Mouse (Mus musculus) v-Abl transformed pro-B cells (cell line): ENCODE results near the gene Syngap1.
"Not testable (repeated sequence)": the region's sequence is repeated elsewhere in the genome, so short reads cannot be mapped to it uniquely, and the experiment has no call there.

Experiments used
- in situ Hi-C, 2 experiments: fragments of 400-800 bp; cut with MboI; formaldehyde crosslinking; loops; one replicate each; pipeline ENCODE4 v1.15.1; 2025; ENCODE audit not compliant: unreplicated experiment in 2 of 2

Syngap1 gene

DNA sequence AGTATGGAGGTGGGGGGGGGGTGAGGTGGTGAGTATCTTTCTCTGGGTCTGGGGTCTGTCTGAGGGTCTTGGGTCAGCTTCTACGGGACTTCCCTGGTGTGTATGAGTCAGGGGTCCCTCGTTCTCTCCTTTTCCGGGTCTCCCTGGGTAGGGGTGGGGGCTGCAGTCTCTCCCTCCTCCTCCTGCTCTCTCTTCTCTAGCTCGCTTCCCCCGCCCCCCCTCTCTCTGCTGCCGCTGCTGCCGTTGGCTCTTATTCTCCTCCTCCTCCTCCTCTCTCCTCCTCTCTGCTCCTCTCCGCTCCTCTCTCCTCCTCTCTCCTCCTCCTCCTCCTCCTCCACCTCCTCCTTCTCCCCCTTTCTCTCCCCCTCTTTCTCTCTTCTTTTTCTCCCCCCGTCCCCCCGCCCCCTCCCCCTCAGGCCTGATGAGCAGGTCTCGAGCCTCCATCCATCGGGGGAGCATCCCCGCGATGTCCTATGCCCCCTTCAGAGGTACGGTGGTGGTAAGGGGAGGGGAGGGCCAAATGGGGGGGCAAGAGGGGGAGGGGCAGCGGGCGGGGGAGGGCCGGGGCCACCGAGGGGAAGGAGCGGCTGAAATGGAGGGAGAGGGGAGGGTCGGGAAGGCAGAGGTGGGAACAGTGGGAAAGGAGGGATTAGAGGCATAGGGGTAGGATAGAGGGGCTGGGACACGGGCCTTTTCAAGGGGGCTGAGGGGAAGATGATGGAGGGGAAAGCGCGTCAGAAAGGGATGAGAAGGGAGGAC, at the start of gene Syngap1:
Gene Syngap1, plus strand, starts transcription at position 223 of the 759 bp plus-strand sequence.
- in situ Hi-C loops: loop anchor here in 1 of 2 experiments (5.0 kb wide), 1 partner anchor 41 kb away; no protein-coding TSS in a partner anchor

DNA sequence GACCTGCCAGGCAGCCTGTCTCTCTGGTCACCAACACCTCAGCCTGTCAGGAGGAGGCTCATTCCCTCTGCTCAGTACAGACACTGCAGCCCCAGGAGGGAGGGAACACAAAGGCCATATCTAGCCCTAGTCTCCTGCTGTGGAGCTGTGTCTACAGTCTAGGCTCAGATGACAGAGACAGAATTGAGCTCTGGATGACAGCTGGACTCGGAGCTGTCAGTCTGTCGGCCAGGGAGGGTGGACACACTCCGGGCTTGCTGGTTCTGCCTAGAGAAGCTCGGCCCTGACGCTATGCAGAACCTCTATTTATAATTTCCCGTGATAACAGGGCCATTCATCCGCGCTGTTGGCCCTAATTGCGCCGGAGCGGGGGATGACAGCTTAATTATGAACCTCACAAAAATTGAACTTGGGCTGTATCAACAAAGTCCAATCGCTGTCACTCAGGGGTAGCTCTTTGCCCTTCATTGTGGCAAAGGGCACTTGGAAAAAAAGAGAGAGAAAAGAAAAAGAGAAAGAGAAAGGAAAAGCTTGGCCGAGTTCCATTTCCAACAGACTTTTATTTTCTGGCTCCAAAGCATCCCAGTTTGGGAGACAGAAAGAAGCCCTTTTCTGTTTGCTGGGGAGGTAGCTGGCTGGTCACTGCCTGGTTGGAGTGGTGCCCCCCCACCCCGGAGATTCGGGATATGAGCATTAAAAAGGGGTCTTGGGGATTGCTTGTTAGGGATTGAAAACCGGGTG, 48.2 kb upstream of the Syngap1 start:
- in situ Hi-C loops: loop anchor here (10.0 to 25.0 kb wide), 2 partner anchors 112 to 619 kb away; partner anchors contain the start of gene Grm4 (in 1 of the 2)

DNA sequence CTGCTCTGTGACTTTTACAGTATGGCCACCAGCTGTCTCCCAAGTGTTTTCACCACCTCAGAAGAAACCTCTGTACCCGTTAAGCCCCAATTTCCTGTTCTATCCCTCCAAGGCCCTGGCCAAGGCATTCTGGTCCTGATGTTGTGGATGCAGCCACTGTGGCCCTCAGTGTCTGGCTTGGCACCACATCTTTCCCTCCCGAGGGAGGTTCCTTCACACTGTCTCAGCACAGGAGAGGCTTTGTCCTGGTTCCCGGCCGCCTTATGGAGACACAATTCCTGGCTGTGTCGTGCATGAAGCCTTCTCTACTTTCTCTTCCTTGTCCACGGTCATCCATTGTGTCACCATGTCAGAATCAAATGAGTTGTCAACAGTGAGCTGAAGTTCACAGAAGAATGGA, 47.6 kb upstream of the Syngap1 start:
- in situ Hi-C loops: loop anchor here (10.0 to 25.0 kb wide), 2 partner anchors 111 to 619 kb away; partner anchors contain the start of gene Grm4 (in 1 of the 2)

DNA sequence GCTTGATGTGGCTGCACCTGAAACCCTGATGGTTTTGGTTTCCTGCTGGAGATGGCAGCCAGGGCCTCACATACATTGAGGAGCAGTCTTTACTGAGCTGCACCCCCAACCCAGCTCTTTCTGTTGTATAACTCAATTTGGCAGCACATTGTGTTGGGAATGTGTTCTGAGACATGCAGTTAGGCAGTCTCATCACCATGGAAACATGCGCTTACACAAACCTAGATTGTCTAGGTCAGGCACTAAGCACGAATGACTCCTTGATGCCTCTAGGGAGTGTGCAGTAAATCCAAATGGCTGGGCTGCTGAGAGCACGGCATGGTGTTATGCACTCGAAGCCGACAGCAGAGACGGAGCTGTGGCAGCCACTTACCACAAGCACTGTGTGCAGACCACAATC, 46.7 kb upstream of the Syngap1 start:
- in situ Hi-C loops: loop anchor here (10.0 to 25.0 kb wide), 2 partner anchors 110 to 618 kb away; partner anchors contain the start of gene Grm4 (in 1 of the 2)

DNA sequence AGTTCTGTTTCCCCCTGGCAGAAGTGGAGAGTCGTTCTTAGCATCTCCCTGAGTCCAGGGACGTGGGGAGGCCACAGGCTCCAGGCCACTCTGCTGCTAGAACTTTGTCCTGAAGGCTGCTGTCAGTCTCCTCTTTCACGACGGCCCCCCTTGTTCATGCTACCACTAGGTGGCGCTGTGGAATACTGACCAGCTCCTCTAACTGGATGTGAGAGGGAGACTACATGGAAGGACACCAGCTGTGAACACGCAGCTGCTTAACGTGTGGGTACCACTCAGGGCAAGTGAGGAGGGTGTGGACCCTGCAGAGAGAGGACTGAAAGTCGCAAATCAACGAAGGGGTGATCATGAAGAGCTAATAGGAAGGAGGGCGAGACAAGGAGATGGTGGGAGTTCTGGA, 45.5 kb upstream of the Syngap1 start:
- in situ Hi-C loops: loop anchor here (10.0 to 25.0 kb wide), 2 partner anchors 109 to 617 kb away; partner anchors contain the start of gene Grm4 (in 1 of the 2)

DNA sequence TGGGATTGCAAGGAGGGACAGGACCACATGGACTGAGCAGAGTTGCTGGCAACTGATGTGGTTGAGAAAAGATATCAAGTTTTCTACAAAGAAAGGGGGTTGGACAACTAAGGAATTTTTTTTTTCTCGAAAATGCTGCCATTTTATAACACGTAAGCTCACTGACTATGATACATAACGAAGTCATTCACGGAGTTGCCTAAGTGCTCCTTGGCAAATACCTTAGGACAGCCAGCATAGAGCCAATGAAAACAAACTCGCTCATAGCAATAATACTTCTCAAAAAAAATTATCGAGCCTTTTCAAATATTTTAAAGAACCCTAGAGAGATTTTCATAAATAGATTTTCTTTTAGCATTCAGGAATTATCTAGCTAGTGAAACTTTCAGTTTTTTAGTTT, 40.1 kb upstream of the Syngap1 start:
- in situ Hi-C loops: no loop called here

DNA sequence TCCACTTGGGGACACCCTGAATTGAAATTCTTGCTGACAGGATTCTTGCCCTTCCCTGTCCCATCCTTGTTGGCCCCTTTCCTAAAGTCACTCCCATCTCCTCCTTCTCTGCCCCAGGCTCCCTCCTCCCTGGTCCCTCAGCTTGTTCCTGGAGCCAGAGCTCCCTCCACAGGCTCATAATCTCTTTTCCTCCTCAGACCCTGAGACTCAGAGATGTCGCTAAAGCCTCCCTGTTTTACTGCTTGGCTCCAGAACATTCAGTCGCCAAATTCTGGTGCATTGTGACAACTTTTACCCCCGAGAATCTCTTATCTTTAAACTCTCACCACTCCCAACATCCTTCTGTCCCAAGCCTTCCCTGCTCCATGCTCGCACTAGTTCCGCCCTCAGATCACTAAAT, 36.7 kb upstream of the Syngap1 start:
- in situ Hi-C loops: no loop called here

DNA sequence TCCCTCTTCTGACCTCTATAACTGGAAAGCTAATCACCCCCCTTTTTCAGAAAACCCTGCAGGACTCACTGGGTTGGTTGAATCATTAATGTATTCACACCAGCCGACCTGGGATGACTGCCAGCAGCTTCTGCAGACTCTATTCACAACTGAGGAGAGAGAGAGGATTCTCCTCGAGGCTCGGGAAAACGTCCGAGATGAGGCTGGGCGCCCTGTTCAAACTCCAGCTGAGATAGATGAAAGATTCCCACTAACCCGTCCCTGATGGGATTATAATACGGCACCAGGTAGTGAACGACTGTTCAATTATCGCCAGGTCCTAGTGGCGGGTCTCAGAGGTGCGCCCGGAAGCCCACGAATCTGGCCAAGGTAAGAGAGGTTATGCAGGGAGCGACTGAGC, 33.5 kb upstream of the Syngap1 start:
- in situ Hi-C loops: not testable (repeated sequence)

DNA sequence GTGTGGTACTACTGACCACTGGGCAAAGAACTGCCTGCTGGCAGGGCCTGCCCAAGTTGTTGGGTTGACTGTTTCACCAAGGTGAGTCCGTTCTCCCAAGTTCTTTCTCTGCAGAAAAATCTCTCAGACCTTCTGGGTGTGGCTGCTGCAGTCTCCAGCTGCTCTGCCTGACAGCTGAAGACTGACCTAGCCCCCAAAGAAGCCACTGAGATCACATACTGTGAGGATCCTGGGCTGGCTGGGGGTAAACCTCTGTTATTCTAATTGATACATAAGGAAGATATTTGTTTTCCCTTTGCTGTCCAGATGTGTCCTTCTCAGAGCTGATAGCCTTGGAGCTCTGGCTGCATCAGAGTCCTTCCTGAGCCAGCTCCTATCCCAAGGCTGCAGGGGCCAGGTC, 25.8 kb upstream of the Syngap1 start:
- in situ Hi-C loops: no loop called here

DNA sequence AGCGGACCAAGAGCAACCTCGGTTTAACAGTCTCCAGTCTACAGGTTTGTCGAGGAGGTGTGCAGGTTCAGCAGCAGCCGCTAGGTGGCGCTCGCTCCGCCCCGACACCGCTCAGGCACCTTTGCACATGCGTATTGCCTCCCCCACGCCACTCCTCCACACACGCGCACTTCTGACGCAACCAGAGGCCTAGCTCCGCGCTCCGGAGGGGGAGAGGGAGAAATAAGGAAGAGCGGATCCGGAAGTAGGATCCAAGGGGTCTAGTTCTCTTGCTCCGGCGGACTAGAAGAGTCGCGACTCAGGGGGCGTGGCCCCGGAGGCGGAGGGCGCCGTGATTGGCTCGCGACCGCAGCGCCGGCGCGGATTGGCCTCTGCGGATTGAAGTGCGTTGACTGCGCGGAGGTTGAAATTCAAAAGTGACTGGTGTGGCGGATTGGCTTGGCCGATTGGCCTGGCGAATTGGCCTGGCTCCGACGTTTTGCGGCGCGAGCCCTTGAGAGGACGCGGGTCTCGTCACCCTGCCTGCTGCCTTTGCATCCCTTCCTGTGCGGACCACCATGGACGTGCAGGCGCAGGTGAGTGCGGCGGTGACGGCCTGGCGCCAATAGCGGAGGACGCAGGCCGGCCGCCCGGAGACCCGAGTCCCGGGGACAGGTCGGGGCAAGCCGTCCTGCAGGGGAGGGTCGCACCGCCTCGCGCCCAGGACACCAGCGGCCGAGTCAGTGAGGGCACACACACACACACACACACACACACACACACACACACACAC, 24.2 kb upstream of the Syngap1 start, which contains the start of gene Kifc5b:
Gene Kifc5b, plus strand, starts transcription at position 381 of the 772 bp plus-strand sequence.
- in situ Hi-C loops: no loop called here

DNA sequence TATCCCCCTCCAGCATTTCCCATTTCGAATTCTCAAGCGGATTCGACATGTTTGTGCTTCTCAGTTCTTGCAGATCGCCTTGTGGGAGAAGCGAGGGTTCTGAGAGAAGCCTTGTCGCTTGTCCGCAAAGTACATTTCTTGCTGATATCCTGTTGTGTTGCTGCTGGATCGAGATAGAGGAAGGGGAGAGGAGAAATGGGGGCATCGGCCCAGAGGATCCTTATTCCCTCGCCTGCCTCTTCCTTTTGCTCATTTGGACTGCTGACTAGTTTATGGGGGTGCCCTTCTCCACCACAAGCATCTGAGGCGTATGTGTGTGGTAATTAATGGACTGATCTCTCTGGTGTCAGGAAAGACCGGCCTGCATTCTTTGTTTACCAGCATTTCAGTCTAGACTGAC, 23.5 kb upstream of the Syngap1 start:
- in situ Hi-C loops: not testable (repeated sequence)

DNA sequence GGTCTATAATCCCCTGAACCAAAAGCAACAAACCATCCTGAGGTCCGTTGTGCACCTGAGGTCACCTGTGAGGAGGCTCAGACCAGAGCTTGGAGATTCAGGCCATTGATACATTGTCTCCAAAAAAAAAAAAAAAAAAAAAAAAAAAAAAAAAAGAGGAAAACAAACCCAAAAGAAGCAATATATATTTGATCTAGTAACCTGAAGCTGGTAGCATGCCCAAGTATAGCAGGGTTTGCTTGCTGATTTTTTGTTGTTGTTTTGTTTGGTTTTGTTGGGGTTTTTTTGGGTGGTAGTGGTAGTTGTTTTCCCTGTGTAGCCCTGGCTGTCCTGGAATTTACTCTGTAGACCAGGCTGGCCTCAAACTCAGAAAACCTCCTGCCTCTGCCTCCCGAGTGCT, 22.7 kb upstream of the Syngap1 start:
- in situ Hi-C loops: no loop called here

DNA sequence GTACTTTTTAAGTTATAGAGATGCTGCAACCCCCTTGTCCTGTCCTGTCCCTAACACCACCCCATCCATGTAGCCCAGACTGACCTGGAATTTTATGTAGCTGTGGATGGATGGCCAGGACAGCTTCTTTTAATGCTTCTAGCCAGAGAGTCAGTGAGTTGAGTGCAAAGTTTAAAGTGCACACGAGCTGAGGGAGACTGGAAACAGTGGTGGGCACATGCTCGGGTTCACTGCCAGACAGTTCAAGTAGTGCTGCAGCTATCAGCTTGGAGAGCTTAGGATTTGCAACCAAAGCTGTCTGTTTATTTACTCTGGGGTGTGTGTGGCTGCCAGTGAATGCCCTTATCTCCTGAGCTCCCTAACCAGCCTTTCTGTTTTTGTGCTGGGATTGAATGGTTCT, 21.5 kb upstream of the Syngap1 start:
- in situ Hi-C loops: not testable (repeated sequence)

DNA sequence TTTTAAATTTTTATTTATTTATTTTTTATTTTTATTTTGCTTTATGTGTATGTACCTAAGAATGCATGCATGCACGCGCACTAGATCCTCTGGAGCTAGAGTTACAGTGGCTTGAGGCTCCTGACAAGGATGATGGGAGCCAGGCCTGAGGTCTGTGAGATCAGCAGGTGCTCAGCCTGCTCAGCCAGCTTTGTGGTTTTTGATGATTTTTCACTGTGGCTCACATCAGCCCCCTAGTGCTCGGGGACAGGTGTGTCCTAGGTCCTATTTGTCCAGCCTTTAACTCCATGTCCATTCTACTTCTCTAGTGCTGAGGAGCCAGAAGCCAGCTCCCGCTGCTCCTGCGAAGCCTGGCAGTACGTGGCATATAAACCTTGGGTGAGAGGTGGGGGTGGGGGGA, 18.7 kb upstream of the Syngap1 start:
- in situ Hi-C loops: loop anchor here in 1 of 2 experiments (10.0 kb wide), 1 partner anchor 172 kb away; no protein-coding TSS in a partner anchor

DNA sequence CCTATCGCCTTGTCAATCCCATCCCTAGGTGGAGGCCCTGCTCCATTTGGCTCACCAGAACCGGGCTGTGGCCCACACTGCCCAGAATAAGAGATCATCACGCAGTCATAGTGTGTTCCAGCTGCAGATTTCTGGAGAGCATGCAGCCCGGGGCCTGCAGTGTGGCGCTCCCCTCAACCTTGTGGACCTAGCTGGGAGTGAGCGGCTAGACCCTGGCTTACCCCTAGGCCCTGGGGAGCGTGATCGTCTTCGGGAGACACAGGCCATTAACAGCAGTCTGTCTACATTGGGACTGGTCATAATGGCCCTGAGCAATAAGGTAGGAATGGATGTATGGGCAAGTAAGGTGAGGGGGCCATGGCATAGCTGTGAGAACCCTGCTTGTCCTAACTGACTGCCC, 15.6 kb upstream of the Syngap1 start:
- in situ Hi-C loops: loop anchor here in 1 of 2 experiments (10.0 kb wide), 1 partner anchor 169 kb away; no protein-coding TSS in a partner anchor

DNA sequence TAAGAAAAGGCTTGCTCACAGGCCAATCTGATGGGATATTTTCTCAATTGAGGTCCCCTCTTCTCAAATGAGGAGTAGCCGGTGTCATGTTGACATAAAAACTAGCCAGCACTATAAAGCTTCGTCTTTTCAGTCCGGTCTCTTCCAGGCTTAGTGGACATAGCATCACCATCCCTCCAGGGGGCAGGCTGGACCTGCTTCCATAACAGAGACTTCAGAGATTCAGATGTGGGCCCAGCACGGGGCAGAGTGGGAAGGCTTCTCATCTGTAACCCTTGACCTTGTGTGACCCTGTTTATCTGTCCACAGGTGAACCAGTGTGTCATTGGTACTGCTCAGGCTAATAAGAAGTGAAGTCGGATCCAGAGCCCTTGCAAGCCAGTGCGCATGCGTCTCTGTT, 9.3 kb upstream of the Syngap1 start:
- in situ Hi-C loops: loop anchor here in 1 of 2 experiments (5.0 kb wide), 1 partner anchor 71 kb away; no protein-coding TSS in a partner anchor

DNA sequence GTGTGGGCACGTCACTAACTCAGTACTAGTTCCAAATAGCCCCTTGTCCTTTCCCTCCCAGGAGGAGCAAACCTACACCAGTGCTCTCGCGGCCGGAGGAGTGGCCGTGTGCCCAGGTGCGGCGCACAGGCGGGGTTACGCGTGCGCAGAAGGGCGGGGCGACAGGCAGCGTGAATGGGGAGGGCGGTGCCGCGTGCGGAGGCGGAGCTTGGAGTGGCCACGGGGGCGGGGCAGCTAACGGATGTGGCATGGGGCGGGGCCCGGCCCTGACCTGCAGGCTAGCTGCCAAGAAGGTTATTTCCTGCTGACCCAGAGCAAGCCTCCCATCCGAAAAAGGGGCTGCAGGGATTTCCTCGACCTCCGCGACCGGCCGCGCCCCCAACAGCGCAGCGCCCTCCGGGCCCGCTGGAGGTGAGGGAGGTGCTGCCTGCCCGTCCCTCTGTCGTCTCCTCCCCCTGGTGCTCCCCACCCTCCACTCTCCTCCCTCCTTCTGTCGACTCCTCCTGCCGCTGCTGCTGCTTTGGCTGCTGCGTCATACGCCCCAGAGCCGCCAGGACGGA, 8.1 kb upstream of the Syngap1 start, which contains the start of gene Phf1:
Gene Phf1, plus strand, starts transcription at position 214 of the 560 bp plus-strand sequence.
- in situ Hi-C loops: loop anchor here in 1 of 2 experiments (5.0 kb wide), 1 partner anchor 69 kb away; no protein-coding TSS in a partner anchor

DNA sequence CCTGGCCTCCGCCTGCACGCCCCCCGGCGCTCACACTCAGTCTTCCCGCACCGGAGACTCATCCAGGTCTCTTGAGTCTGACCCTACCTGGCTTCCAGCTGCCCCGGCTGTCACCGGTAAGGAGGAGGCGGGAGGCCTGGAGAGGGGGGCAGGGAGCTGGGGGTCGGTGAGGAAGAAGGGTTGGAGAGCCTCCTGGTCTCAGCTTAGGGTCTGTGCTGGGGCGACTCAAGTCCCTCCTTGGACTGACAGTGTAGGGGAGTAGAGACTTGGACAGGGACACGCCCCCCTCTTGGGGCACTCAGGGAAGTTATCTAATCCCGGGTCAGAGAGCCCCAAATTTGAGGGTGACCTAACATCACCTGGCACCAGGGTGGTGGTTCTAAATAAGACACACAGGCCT, 7.6 kb upstream of the Syngap1 start:
- in situ Hi-C loops: loop anchor here in 1 of 2 experiments (5.0 kb wide), 1 partner anchor 69 kb away; no protein-coding TSS in a partner anchor

DNA sequence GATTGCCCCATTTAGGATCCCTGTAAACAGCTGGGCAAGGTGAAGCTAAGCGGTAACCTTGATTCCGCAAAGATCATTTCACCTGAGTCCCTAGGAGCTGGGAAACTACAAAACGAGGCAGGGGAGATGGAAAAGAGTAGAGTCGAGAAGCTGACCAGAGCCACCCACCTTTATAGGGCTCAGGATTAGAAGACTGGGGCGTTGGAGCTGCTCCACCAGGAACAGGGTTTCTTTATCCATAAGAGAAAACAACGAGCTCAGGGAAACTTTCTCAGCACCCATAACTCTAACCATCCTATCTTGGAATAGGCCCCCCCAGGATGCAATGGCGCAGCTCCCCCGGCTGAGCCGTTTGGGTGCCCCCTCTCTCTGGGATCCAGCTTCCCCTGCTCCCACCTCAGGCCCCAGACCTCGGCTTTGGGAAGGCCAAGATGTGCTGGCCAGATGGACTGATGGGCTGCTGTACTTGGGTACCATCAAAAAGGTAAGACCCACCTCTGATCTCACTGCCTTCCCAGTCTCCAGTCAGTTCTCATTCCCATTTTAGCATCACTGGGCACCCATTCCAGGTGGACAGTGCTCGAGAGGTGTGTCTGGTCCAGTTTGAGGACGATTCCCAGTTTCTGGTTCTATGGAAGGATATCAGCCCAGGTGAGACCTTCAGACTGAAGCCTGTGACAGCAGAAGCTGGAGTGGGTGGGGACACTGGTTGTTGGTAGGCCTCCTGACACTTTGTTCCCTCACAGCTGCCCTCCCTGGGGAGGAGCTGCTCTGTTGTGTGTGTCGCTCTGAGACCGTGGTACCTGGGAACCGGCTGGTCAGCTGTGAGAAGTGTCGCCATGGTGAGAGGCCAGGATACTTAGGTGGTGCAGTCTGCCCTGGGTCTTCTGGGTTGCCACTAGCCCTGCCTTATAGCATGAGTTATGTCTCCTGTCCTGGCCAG, 6.9 kb upstream of the Syngap1 start:
- in situ Hi-C loops: loop anchor here in 1 of 2 experiments (5.0 kb wide), 1 partner anchor 68 kb away; no protein-coding TSS in a partner anchor
